Mouse (Mus musculus) E14TG2a.4 (cell line): ENCODE results near the gene Trmt44.
A peak's percentile ranks its signal among the peaks of the same experiment; 100 is the strongest.

ENCODE experiments used
- H3K27me3 ChIP-seq: 2 replicates; pipeline ENCODE4 v1.6.1; 2014; ENCODE audit warnings: low read length, control low read depth; ENCODE audit not compliant: insufficient read depth
- H3K36me3 ChIP-seq: 2 replicates; pipeline ENCODE4 v1.6.1; 2014; ENCODE audit warnings: low read length, control low read depth; ENCODE audit not compliant: insufficient read depth
- H3K4me1 ChIP-seq: replicated peaks from 2 replicates; pipeline ENCODE4 v1.6.1; 2014; ENCODE audit warnings: low read depth, low read length, control low read depth
- H3K4me3 ChIP-seq: replicated peaks from 2 replicates; pipeline ENCODE4 v1.5.1; 2014; ENCODE audit warnings: mild to moderate bottlenecking, low read length
- H3K9me3 ChIP-seq: 2 replicates; pipeline ENCODE4 v1.6.1; 2014; ENCODE audit warnings: low read length, control low read depth
- CTCF ChIP-seq: conservative IDR thresholded peaks from 2 replicates; pipeline ENCODE4 v1.5.1; 2014; ENCODE audit warnings: low read length
- NANOG ChIP-seq: IDR thresholded peaks from 2 replicates; pipeline ENCODE4 v1.6.1; 2014; ENCODE audit warnings: borderline replicate concordance, low read length, mixed read lengths
- POU5F1 ChIP-seq: IDR thresholded peaks from 2 replicates; pipeline ENCODE4 v1.6.1; 2014; ENCODE audit warnings: low read length, borderline replicate concordance

Trmt44 gene

DNA sequence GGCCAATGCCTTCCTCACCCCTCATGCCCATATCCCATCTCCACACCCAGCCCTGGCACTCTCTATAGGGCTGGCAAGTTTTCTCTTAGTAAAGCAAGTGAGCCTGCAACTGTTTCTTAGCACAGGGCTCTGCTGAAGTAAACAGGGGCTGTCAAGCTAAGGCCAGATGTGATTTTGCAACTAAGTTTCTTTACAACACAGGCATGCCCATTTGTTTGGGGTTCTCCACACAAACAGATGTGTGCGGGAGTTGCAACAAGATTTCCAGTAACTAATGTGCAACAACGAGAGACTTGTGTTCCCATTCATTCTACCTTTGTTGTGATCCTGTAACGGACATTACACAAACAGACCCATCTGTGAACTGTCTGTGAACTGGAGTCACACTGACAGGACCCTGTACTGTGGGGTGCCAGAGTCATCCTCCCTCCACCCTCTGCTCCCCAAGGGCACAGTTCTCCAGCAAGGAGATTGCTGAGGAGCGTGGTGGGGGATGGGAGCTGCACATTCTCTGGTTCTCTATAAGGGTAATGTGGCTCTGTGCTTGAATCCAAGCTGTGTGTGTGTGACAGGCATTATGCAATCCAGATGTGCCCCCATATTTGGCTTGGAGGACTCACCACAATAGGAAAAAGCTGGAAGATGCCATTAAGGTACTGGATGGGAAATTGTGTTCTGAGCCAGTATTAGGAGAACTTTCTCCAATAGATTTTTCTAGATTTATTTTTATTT lies 33.6 kb downstream of the Trmt44 start:
- Histone ChIP-seq H3K36me3 (no peaks in the 10 kb centered on the region), H3K4me3 (no peak overlapping the region), H3K27me3 (0 out of 2 replicates have a peak, but pooled peaks cover 3% of the 10 kb centered on the region), H3K9me3 (no peaks in the 10 kb centered on the region), H3K4me1 (no peaks in the 10 kb centered on the region)
- TF ChIP-seq POU5F1, result no peak

DNA sequence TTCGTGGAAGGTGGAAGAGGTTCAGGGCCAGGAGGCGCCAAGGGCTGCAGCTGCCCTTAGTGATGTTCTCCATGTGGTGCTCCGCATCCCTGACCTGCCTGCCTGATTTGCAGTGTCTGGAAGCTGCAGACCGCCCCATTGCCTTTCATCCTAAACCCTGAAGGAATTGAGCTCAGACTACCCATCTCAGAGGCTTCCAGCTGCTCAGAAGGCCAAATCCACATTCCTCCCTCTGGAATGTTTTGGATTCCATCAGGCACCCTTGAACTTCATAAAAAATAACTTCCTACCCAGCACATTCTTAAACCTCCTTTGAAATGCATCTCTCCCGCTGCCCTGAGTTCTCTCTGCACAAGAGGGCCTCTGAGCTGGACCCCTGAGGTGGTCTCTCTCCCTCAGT lies 34.3 kb downstream of the Trmt44 start:
- no peak for TF ChIP-seq POU5F1
- TF ChIP-seq CTCF, result no peak
- no peak for TF ChIP-seq NANOG
- 0 out of 2 replicates have a peak, but pooled peaks cover 3% of the 10 kb centered on the region for H3K27me3 ChIP-seq

DNA sequence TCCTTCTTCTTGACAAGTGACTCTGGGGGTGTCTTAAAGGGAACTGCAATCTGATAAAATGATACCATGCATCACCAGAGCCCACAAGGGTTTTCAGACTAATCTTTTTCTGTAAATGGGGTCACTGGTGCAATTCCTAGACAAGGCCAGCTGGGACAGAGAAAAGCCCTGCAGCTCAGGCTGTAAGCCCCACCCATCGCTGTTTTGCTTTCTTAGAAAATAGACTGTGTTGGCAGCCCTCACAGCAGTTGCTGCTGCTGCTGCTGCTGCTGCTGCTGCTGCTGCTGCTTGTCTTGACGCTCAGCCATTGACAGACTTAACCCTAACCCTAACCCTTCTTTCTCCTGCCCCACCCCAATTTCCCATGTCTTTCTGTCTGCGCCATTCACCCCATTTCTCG lies 35.3 kb downstream of the Trmt44 start:
- H3K4me1 ChIP-seq, result no peaks in the 10 kb centered on the region
- TF ChIP-seq POU5F1 (no peak), CTCF (no peak), NANOG (no peak)

More for the DNA sequence above, 34.3 kb downstream of the Trmt44 start:
- Histone ChIP-seq H3K4me3 (no peak overlapping the region), H3K9me3 (peaks cover 7% of the 10 kb centered on the region; the same call in 1 of the 2 replicates), H3K4me1 (no peaks in the 10 kb centered on the region), H3K36me3 (no peaks in the 10 kb centered on the region)

DNA sequence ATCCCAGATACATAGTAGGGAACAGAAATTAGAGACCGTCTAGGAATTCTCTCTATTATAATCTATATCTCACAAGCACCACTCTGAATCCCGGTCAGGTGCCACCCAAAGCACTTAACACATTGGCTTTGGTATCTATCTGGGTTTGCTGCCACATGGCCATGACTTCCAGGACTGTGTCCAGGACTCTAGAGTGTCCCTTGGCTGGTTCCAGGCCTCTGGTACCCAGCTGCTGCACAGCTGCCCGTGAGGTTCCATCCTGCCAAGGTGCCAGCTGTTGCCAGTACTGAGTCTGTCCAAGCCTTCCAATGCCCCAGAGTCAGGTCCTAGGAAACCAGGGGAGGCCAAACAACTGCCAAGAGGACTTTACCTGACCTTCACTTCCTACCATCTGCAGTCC lies 36.8 kb downstream of the Trmt44 start:
- Histone ChIP-seq H3K4me1 (no peaks in the 10 kb centered on the region), H3K4me3 (no peak overlapping the region), H3K9me3 (peaks cover 9% of the 10 kb centered on the region; the same call in 1 of the 2 replicates), H3K27me3 (0 out of 2 replicates have a peak, but pooled peaks cover 3% of the 10 kb centered on the region), H3K36me3 (no peaks in the 10 kb centered on the region)
- TF ChIP-seq POU5F1, result no peak
- TF ChIP-seq CTCF, result no peak
- no peak for TF ChIP-seq NANOG

More for the DNA sequence above, 35.3 kb downstream of the Trmt44 start:
- Histone ChIP-seq H3K27me3 (0 out of 2 replicates have a peak, but pooled peaks cover 3% of the 10 kb centered on the region), H3K4me3 (no peak overlapping the region), H3K9me3 (peaks cover 9% of the 10 kb centered on the region; the same call in 1 of the 2 replicates), H3K36me3 (no peaks in the 10 kb centered on the region)

DNA sequence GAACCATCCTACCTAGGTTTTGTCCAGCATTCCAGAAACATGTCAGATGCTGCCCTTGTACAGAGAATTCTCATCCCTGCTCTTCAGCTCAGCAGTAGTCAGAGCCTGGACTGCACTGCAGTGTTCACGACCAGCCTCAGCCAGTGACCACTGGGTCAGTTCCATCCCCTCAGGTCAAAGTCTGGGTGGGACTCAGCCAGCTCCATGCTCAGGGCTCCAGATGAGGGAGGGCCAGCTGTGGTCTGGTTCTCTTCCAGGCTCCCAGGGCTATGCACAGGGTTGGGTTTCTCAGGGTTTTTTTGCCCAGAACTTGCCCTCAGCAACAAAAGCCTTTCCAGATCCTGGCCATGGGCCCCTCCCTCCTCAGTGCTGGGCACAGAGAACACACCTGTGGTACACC lies 37.4 kb downstream of the Trmt44 start:
- no peak for TF ChIP-seq POU5F1
- peaks cover 9% of the 10 kb centered on the region for H3K27me3 ChIP-seq
- H3K4me3 ChIP-seq, result no peak overlapping the region
- peaks cover 9% of the 10 kb centered on the region; the same call in 1 of the 2 replicates for H3K9me3 ChIP-seq
- no peaks in the 10 kb centered on the region for H3K4me1 ChIP-seq
- no peaks in the 10 kb centered on the region for H3K36me3 ChIP-seq

DNA sequence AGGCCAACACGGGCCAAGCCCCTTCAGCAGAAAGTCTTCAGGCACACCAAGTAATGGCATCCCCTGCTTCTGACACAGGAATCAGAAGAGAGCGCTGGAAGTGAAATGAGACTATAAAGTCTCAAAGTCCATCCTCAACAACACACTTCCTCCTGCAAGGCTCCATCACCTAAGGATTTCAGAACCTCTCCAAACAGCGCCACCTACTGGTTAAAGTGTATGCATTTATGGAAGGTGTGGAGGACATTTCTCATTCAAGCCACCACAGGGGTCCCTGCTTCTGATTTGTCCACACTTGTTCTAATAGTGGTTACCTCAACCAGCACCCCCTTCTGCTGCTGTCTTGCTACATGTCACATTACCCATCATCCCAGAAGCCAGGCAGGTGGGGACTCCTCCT lies 38.6 kb downstream of the Trmt44 start:
- Histone ChIP-seq H3K27me3 (peaks cover 18% of the 10 kb centered on the region), H3K4me1 (peaks cover 3% of the 10 kb centered on the region; the same call in 1 of the 2 replicates), H3K4me3 (no peak overlapping the region), H3K9me3 (peaks cover 9% of the 10 kb centered on the region; the same call in 1 of the 2 replicates), H3K36me3 (no peaks in the 10 kb centered on the region)
- TF ChIP-seq NANOG (no peak), POU5F1 (no peak), CTCF (peak; percentile 50)

DNA sequence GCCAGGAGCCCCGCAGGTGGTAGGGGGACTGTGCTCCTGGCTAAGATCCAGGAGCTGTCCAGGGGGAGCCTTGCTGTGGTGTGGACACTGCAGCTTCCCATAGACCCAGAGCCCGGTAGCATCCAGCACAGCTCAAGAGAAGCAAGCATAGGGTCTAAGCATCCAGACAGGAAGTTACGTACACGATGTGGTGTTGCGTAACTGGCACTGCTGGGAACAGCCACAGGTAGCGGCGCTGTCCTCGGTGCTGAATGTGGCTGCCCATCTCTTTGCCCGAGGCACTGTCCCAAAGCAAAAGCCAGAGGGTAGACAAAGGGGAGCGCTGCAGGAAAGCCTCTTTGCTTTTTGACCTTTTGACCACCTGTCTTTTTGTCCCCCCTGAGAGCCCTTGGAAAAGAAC lies 43.3 kb downstream of the Trmt44 start:
- peaks cover 34% of the 10 kb centered on the region for H3K27me3 ChIP-seq
- H3K4me3 ChIP-seq, result no peak overlapping the region
- peaks cover 12% of the 10 kb centered on the region for H3K4me1 ChIP-seq
- TF ChIP-seq NANOG, result no peak
- no peak for TF ChIP-seq CTCF
- no peak for TF ChIP-seq POU5F1
- peaks cover 9% of the 10 kb centered on the region; the same call in 1 of the 2 replicates for H3K9me3 ChIP-seq
- no peaks in the 10 kb centered on the region for H3K36me3 ChIP-seq

DNA sequence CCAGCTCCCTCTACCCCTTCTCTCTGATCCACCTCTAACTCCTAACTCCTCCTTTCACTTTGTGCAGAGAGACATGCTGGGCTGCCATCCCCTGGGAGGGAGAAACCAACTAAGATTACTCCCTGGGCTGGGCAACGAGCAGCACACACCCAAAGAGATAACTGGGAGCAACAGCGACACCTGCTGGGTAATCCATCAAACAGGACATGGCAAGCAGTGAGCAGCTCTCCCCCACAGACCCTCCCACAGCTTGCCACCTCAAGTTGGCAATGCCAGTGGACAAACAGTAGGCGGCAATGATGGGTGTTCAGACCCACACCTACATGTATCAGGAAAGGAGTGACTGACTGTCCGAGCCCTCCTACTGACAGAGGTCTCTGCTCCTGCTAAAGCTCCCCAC lies 44.4 kb downstream of the Trmt44 start:
- Histone ChIP-seq H3K27me3 (peaks cover 44% of the 10 kb centered on the region), H3K4me1 (peaks cover 20% of the 10 kb centered on the region), H3K36me3 (no peaks in the 10 kb centered on the region), H3K4me3 (no peak overlapping the region), H3K9me3 (peaks cover 1% of the 10 kb centered on the region; the same call in 1 of the 2 replicates)
- TF ChIP-seq NANOG (no peak), CTCF (peak; percentile 78), POU5F1 (no peak)
